Mouse (Mus musculus) adrenal gland, postnatal 36 days (tissue): ENCODE results near the gene Ppp1r1b. TPM values are rescaled to one million over a fixed set of nuclear protein-coding genes. Genes with fewer than 3 reads are reported as not detected.

ENCODE experiments used
- DNase-seq, 2 experiments: peaks; one replicate each; pipeline ENCODE4 v3.0.0; 2021; ENCODE audit warnings: mixed read lengths in 1 of 2
- total RNA-seq, 2 experiments: library from RNA; stranded (reverse); gene quantifications; 2 replicates each; pipeline ENCODE4 v1.2.3; 2021

Gene Ppp1r1b
- total RNA-seq, 2 experiments from 2014 or later: not detected

DNA sequence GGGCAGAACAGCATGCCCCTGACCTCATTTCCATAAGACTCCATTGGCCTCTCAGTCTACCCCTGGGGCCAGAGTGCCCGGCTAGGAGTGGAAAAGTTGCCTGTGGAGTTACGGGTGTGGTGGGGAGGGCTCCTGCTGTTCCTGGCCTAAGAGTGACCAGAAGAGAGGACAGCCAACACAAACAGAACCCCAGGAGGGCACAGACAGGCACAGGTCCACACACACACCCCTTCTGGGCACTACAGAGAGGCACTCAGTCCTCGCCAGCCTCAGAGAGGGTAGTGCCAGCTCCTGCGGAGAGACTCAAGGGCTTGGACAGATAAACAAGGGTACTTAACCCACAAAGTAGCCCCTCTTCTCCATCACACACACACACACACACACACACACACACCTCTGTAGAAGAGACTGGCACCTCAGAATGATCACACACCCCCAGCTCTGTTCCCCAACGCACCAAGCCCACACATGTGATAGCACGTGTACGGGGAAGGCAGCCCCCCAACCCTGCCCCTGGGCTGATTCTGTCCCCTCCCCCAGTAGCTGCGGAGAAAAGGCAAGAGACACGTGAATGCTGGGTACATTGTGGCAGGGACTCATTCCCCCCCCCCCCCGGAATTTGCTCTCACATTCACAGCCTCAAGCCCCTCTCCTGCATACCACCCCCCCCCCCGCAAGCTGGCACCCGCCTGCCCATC, 670 bp upstream of the Ppp1r1b start:
- DNase-seq: no peak

GRCm38 (mm10) chr11:98349308-98349707, 1.1 kb downstream of the Ppp1r1b start:
- no peak for DNase-seq

GRCm38 (mm10) chr11:98352272-98352990, 4.2 kb downstream of the Ppp1r1b start:
- no peak for DNase-seq

- no peak for DNase-seq
Observed at GRCm38 (mm10) chr11:98353651-98354211, 5.5 kb downstream of the Ppp1r1b start.

DNA sequence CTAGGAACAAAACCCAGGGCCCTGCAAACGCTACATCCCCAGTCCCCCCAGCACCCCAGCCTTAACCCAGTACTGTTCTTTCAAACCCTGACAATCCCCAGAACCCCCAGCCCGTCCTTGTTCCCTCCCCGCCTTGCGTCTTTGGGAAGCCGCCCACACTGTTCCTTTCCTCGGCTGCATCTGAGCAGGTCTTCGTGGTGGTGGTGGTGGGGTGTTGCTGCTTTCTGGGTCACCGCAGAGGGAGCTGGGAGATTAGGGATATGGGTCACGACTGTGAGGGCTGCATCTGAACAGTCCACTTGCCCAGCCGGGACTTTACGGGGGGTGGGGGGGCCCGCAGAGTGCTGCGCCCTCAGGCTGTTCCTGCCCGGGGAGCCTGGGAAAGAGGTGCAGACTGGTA, 6.2 kb downstream of the Ppp1r1b start:
- no peak for DNase-seq

- DNase-seq: peak in 1 of 2 experiments; percentile 43
Observed at GRCm38 (mm10) chr11:98355732-98356299, 7.6 kb downstream of the Ppp1r1b start.

DNA sequence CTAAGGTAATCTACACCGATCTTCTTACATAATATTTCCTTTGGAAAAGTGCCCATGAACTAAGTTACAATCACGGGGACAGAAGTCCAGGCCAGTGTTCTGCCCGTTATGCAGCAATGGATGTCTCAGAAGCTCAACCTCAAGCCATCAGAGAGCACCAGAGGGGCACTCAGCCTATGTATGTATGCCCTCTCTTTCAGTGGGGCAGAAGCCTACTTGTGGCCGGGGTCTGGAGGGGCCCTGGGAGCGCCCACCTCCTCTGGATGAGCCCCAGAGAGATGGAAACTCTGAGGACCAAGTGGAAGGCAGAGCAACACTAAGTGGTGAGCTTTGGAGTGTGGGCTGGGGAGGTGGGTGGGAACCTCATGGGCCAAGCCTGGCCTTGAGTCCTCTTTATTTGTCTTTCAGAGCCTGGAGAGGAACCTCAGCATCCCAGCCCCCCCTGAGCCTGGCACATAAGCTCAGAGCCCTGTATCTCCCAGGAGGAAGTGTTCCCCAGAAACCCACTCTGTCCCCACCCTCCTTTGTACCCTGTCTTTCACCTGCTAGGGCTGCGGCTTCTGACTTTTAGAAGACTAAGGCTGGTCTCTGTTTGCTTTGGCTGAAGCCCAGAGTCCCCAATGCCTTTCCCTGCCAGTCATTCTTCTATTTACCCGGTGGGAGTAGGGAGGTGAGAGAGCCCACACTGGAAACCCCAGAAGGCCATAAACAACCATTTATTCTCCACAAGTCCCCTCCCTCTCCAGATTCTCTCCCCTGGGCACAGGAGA, 8.6 kb downstream of the Ppp1r1b start:
- no peak for DNase-seq

DNA sequence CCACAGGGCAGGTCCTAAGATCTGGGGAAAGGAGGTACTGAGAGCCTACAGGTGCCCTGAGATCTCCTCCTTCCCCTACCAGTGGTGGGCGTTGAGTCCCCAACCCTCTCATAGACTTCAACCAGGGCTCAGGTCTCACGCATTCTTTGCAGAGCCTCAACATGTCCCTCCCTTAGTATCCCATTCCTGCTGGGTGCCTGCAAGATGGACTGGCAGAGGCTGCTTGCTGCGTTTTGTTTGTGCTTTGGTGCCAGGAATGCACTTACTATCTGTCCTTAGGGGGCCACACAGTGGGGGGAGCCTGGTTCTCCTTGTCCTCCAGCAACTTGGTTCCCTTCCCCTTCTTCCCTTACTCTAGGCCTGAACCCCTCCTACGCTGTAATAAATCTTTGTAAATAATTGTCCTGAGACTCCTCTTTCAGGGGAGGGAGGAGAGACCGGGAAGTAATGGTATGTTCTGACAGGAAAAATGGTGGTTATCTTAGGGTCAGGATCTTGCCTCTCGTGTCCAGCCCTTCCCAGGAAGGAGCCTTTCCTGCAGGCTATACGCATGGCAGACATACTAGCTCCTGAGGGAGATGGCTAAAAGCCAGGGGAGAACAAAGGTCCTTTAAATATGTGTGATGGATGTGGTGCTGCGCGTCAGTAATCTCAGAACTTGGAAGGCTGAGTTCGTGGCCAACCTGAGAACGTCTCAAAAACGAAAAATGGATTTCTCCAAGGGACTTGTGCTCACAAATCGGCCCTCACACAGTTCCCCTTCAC, 9.4 kb downstream of the Ppp1r1b start:
- peak in 1 of 2 experiments; percentile 11 for DNase-seq

GRCm38 (mm10) chr11:98358161-98359083, 10.2 kb downstream of the Ppp1r1b start, which contains the start of gene Stard3:
Stard3 (plus strand) TSS chr11:98358368.
- peak; percentile 93 to 96 for DNase-seq

DNA sequence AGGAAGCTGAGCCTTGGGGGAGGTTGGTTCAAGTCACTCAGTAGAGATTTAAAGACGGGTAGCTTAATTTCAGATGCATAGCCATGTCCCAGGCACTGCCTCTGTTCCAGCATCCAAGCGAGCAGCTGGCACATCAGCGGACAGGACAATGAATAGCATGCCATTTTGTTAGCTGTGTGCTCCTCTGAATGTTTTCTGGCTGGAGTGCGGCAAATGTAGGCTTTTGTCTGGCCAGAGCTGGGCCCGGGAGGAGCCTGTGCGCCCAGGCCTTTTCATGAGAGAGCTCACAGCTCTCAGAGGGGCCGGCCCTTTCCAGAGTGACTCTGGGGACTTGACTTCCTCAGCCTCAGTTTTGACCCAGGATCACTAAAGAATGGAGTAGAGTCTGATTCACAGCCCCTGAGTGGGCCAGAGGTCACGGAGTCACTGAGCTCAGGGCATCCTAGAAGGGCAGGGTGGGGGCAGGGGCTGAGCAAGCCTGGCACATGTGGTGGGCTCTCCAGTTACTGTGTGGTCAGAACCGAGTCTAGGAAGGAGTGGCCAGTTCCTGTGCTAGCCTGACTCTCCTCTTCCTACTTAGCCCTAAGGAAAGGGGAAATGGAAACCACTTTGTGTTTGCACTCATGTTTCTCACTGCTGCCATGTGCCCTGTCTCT, 12.8 kb downstream of the Ppp1r1b start:
- no peak for DNase-seq

- DNase-seq: no peak
Observed at GRCm38 (mm10) chr11:98363817-98364216, 15.6 kb downstream of the Ppp1r1b start.

GRCm38 (mm10) chr11:98364410-98364809, 16.2 kb downstream of the Ppp1r1b start:
- no peak for DNase-seq

DNA sequence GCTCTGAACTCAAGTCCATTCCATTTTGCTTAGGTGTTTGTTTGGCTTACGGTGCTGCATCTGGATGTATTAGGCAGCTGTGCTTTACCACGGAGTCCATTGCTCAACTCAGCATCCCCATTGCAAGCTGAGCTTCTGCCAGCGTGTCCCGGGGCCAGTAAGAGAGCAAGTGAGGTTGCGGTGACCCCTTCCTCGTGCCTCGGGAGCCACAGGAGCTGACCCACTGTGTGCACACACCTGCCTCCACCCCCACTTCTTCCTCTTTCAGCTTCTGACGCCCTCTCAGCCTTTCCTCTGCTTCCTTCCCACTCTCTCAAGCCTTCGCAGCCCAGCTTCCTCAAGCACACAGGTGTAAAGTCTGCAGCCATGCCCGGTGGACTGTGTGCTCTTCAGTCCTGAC, 18.1 kb downstream of the Ppp1r1b start:
- DNase-seq: no peak

GRCm38 (mm10) chr11:98367171-98367862, 19.1 kb downstream of the Ppp1r1b start:
- no peak for DNase-seq

- no peak for DNase-seq
Observed at GRCm38 (mm10) chr11:98367863-98368186, 19.6 kb downstream of the Ppp1r1b start.

DNA sequence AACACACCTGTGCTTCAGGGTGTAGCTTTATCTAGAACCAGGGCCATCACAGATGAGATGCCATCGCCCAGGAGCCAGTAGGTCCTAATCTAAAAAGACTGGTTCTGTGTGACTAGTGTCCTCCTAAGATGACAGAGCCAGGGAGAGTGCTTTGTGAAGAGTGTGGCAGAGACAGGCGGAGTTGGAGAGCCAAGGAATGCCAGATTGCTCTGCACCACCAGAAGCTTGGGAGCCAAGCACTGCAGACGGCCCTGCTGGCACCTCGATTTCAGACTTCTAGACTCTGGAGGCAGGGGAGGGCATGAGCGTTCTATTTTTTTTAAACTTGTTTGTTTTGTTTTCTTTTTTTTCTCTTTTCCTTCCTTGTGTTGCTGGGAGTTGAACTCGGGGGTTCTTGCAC, 21.1 kb downstream of the Ppp1r1b start:
- DNase-seq: no peak

DNA sequence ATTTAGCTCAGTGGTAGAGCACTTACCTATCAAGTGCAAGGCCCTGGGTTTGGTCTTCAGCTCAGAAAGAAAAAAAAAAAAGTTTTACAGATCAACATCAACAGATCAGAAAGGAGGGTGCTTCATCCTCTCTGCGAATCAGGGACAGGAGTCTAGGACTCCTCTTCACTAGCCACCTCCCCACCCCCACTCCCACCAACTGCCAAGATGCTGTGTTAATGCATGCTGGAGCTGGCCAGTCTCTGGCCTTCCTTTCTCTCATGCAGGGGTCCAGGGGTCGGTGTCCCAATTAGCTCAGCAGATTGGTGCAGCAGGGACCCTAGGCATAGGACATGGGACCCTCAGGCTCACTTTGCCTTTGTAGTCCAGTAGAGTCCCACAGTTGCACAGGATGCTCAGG, 22.4 kb downstream of the Ppp1r1b start:
- no peak for DNase-seq

DNA sequence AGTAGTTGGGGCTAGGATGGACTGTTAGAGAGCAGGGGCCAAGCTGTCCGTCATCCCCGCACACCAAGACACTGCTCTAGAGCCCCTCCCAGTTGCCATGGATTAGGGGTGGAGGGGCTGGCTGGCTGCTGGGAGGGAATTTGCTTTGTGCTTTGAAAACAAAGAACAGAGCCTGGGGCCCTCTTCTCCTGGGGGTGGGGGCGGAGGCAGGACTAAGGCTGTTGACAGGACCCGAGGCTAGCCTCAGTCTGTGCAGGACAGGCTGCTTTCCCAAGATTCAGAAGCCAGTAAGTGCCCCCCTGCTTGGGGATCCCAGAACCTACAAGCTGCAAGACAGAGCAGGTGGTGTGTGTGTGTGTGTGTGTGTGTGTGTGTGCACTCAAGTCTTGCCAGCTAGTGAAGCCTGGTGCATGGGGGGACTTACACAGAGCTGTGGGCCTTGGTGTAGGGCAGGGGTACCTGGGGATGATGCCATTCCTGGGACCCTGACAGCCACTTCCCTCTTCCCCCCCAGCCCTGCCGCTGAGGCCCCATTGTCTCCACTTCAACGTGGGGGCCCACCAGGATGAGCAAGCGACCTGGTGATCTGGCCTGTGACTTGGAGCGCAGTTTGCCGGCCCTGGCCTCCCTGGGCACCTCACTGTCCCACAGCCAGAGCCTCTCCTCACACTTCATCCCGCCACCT, 23.5 kb downstream of the Ppp1r1b start:
- DNase-seq: no peak

GRCm38 (mm10) chr11:98372406-98372805, 24.2 kb downstream of the Ppp1r1b start:
- DNase-seq: peak; percentile 56 to 73
